Mouse (Mus musculus) hindbrain, embryonic 16.5 days (tissue): ENCODE results near the gene Hist2h3b. TPM values are rescaled to one million over a fixed set of nuclear protein-coding genes. Genes with fewer than 3 reads are reported as not detected.

Experiments used
- ATAC-seq: fragments of 200-750 bp; cut with Nextera tagmentation; 2 replicates; pipeline ENCODE4 v1.8.0; 2017; ENCODE audit warnings: moderate TSS enrichment, moderate library complexity
- H3K27ac ChIP-seq: fragments of 300-500 bp; sonication (generic); 2 replicates; pipeline ENCODE4 v1.5.1; 2014; ENCODE audit warnings: low read depth, mild to moderate bottlenecking, control low read depth, low read length, moderate library complexity
- H3K27me3 ChIP-seq: fragments of 300-500 bp; sonication (generic); replicated peaks from 2 replicates; pipeline ENCODE4 v1.6.1; 2014; ENCODE audit warnings: low read length; ENCODE audit not compliant: control insufficient read depth, insufficient read depth
- H3K36me3 ChIP-seq: fragments of 300-500 bp; sonication (generic); 2 replicates; pipeline ENCODE4 v1.6.1; 2014; ENCODE audit warnings: mild to moderate bottlenecking, low read length, moderate library complexity, mixed read lengths; ENCODE audit not compliant: control insufficient read depth, insufficient read depth
- H3K4me1 ChIP-seq: fragments of 300-500 bp; sonication (generic); 2 replicates; pipeline ENCODE4 v1.6.1; 2014; ENCODE audit warnings: low read depth, low read length; ENCODE audit not compliant: control insufficient read depth, insufficient read depth
- H3K4me2 ChIP-seq: fragments of 300-500 bp; sonication (generic); 2 replicates; pipeline ENCODE4 v1.6.1; 2014; ENCODE audit warnings: mild to moderate bottlenecking, low read length, control low read depth, moderate library complexity
- H3K4me3 ChIP-seq: fragments of 300-500 bp; sonication (generic); 2 replicates; pipeline ENCODE4 v1.5.1; 2014; ENCODE audit warnings: mild to moderate bottlenecking, low read length, control low read depth, moderate library complexity
- H3K9ac ChIP-seq: fragments of 300-500 bp; sonication (generic); 2 replicates; pipeline ENCODE4 v1.6.1; 2014; ENCODE audit warnings: low read depth, mild to moderate bottlenecking, control low read depth, low read length, moderate library complexity
- H3K9me3 ChIP-seq: fragments of 300-500 bp; sonication (generic); 2 replicates; pipeline ENCODE4 v1.6.1; 2014; ENCODE audit warnings: mild to moderate bottlenecking, low read length, moderate library complexity; ENCODE audit not compliant: control insufficient read depth
- WGBS: fragments of 180-500 bp; shearing (Covaris S2); extraction: QIAGEN DNeasy Blood & Tissue Kit; methylation state at CpG from one replicate; pipeline ENCODE4 v1.1.7; 2014; 5-methylcytosine and 5-hydroxymethylcytosine counted together
- polyA plus RNA-seq: library from polyadenylated mRNA; unstranded; fragments of >200 nt; fragmentation: Nextera tagmentation; extraction: Ambion mirVana; gene quantifications from 2 replicates; pipeline ENCODE4 v1.2.1, GENCODE M21; 2015

Hist2h3b gene
- polyA plus RNA-seq, 1 experiment from 2014 or later = 8.4 TPM

DNA sequence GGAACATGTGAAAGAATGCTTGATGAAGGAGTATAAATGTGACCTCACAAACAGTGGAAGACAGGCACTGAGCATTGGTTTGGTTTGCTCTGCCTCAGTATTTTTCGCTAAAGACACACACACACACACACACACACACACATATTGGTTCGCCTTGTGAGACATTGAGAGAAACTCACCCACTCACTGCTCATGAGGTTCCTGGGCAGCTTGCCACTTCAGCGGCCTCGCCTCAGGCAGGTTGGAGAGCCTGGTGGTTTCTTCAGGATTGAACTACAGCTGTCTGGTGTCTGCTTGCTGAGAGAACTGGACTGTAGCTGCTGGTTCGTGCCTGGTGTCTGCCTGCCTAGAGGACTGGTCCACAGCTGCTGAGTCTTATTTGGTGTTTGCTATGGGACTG lies 8.2 kb upstream of the Hist2h3b start:
- H3K4me3 ChIP-seq = no peak overlapping the region
- H3K4me2 ChIP-seq = no peak overlapping the region
- peaks cover 16% of the 10 kb centered on the region for H3K4me1 ChIP-seq
- no peaks in the 10 kb centered on the region for H3K27me3 ChIP-seq
- no peak for ATAC-seq
- no peak overlapping the region for H3K27ac ChIP-seq
- no peak overlapping the region for H3K9ac ChIP-seq
- no peaks in the 10 kb centered on the region for H3K9me3 ChIP-seq
- 91% methylated on average over 5 of the region's 5 CpGs for WGBS
- H3K36me3 ChIP-seq = no peaks in the 10 kb centered on the region

DNA sequence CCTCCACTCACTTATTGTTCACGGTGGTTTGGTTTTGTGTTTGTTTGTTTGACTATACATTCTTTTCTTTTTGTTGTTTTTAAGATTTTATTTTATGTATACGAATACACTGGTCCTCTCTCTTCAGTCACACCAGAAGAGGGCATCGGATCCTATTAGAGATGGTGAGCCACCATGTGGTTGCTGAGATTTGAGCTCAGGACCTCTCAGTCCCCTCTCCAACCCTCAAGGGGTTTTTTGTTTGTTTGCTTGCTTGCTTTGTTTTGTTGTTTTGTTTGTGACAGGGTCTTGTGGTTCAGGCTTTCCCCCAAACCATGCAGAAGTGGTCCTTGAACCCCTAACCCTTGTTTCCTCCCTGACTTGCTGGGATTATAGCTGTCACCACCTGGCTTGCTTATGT lies 6.8 kb upstream of the Hist2h3b start:
- no peaks in the 10 kb centered on the region for H3K9me3 ChIP-seq
- WGBS = 47% methylated on average over 3 of the region's 3 CpGs
- no peak for ATAC-seq

DNA sequence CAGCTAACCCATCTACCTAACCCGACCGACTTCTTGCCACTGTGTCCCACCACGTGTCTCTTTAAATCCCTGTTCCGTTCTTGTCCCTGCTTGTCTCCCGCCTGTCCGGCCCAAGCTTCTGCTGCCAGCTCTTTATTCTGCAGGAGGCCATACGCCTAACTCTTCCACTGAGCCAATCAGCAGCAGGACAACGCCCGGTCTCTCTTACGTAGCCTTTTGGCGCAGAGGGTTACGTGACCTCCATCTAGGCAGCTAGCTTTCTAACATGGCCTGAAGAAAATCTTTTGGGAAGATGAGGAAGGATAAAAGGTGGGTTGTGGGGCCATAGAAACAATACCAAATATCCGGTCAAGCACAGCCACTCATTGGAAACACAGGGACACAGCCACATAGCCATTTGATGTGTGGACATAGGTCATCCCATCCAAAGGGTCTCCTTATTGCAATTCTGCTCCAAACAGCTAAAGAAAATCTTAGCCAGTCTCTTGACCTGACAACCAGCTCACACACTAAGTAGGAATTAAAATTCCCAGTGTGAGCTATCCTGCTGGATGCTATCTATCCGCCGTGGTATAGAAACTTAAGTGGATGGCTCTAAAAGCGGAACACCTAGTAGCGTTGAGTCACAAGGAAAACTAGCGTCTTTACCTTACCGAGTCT lies 6.1 kb upstream of the Hist2h3b start:
- H3K36me3 ChIP-seq = no peaks in the 10 kb centered on the region
- H3K4me2 ChIP-seq = peak overlapping the region; percentile 84
- no peaks in the 10 kb centered on the region for H3K9me3 ChIP-seq
- WGBS = under 1% methylated on average over 19 of the region's 19 CpGs
- peak overlapping the region; percentile 97 for H3K27ac ChIP-seq
- H3K4me3 ChIP-seq = peak overlapping the region; percentile 65
- peak; percentile 83 for ATAC-seq
- peaks cover 16% of the 10 kb centered on the region for H3K4me1 ChIP-seq
- H3K27me3 ChIP-seq = no peaks in the 10 kb centered on the region
- H3K9ac ChIP-seq = peak overlapping the region; percentile 83

More for the DNA sequence above, 6.8 kb upstream of the Hist2h3b start:
- Histone ChIP-seq H3K9ac (peak overlapping the region; percentile 83), H3K27me3 (no peaks in the 10 kb centered on the region), H3K27ac (peak overlapping the region; percentile 97), H3K4me2 (peak overlapping the region; percentile 84), H3K4me1 (peaks cover 16% of the 10 kb centered on the region), H3K4me3 (peak overlapping the region; percentile 65), H3K36me3 (no peaks in the 10 kb centered on the region)

DNA sequence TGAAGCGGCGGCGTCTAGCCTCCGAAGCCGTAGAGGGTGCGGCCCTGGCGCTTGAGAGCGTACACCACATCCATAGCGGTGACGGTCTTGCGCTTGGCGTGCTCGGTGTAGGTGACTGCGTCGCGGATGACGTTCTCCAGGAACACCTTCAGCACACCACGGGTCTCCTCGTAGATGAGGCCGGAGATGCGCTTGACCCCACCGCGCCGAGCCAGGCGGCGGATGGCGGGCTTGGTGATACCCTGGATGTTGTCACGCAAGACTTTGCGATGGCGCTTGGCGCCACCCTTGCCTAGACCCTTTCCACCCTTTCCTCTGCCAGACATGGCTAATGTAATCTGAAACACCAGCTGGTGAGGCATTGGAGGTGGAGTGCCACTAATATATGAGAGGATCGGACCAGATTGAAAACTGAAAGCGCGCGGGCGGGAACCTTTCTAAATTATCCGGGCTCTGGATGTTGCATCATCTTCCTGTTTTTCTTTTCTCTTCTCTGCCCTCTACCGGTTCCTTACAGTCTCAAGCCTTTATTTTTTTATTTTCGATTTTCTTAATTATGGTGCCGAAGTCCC lies 5.4 kb upstream of the Hist2h3b start, which contains the start of gene Hist2h4:
TSS of gene Hist2h4 (minus strand) at position 333 of the 572 bp plus-strand sequence.
- peak within 1 kb of the TSS; percentile 83 for H3K9ac ChIP-seq

DNA sequence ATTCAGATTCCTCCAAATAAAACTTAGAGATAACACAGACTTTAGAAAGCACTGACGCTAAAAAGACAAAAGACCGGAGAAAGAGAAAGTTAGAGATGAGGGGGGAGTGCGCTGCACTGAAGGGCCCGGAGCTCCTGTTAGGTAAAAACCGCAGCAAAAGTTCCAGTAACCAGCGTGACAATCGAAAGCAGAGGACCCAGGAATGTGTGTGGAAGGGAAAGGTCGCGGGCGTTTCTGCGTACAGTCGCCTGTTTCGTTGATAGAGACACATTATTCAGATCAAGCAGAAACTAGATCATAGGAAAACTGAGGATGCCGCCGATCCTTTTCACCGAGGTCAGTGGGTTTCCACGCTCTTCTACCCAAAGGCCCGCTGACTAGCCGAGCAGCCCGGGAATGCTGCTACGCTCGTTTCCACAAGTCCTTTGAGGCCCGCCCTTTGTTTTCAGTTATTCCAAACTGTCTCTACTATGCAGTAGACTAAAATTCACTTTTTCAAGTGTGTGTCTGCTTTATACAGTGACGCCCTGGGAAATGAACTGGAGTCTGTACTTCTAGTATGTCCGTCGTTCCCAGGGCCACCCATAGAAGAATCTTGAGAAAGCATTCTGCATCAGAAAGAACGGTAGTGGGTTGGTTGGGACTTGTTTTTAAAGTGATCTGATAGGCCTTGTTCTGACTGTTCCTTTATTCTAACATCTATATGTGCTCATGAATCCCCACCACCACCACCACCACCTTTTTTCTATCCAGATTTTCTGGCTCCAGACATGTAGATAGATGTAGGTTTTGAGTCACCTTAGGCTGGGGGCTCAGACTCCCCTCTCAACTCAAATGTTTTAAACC lies 4.7 kb upstream of the Hist2h3b start:
- Histone ChIP-seq H3K27me3 (no peaks in the 10 kb centered on the region), H3K4me1 (peaks cover 21% of the 10 kb centered on the region), H3K9ac (peak overlapping the region; percentile 66), H3K27ac (peak overlapping the region; percentile 84), H3K4me3 (peak overlapping the region; percentile 65), H3K9me3 (no peaks in the 10 kb centered on the region), H3K36me3 (no peaks in the 10 kb centered on the region), H3K4me2 (peak overlapping the region; percentile 84)
- ATAC-seq = peak; percentile 32; the same call in 1 of the 2 replicates
- WGBS = 3% methylated on average over 27 of the region's 27 CpGs

More for the DNA sequence above, 5.4 kb upstream of the Hist2h3b start, which contains the start of gene Hist2h4:
- Histone ChIP-seq H3K9me3 (no peaks in the 10 kb centered on the region), H3K27me3 (no peaks in the 10 kb centered on the region), H3K4me1 (peaks cover 19% of the 10 kb centered on the region), H3K27ac (peak within 1 kb of the TSS; percentile 97), H3K4me2 (peak within 1 kb of the TSS; percentile 84), H3K36me3 (no peaks in the 10 kb centered on the region), H3K4me3 (peak within 1 kb of the TSS; percentile 65)
- under 1% methylated on average over 40 of the region's 40 CpGs for WGBS
- ATAC-seq = peak; percentile 93

DNA sequence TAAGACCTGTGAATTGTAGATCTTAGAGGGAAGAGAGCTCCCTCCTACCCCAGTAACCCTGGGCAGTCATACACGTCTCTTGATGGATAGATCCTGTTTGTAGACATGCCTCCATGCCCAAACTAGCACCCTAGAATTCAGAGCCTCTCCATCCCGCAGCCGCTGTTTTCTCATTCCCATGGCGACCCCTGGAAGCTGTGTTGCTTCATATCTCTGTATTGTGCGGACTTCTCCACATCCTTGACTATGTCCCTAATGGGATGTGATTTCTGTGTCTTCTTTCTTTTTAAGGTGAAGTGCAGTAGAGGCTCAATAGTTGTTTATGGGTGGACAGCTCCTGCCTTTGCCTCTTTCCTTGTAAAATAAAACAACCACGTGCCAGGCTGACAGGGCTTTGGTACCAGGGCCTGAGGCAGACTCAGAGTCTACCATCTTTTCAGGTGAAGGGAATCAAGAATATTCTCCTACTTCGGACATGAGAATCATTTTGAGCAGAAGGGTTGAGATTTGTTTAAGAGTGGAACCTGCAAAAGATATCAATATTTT lies 4.0 kb upstream of the Hist2h3b start:
- peaks cover 21% of the 10 kb centered on the region for H3K4me1 ChIP-seq
- 72% methylated on average over 7 of the region's 7 CpGs for WGBS
- no peaks in the 10 kb centered on the region for H3K9me3 ChIP-seq
- no peak overlapping the region for H3K4me3 ChIP-seq
- peak overlapping the region; percentile 84 for H3K27ac ChIP-seq
- H3K9ac ChIP-seq = peak overlapping the region; percentile 66
- H3K27me3 ChIP-seq = no peaks in the 10 kb centered on the region
- no peaks in the 10 kb centered on the region for H3K36me3 ChIP-seq
- no peak for ATAC-seq
- H3K4me2 ChIP-seq = peak overlapping the region; percentile 84

DNA sequence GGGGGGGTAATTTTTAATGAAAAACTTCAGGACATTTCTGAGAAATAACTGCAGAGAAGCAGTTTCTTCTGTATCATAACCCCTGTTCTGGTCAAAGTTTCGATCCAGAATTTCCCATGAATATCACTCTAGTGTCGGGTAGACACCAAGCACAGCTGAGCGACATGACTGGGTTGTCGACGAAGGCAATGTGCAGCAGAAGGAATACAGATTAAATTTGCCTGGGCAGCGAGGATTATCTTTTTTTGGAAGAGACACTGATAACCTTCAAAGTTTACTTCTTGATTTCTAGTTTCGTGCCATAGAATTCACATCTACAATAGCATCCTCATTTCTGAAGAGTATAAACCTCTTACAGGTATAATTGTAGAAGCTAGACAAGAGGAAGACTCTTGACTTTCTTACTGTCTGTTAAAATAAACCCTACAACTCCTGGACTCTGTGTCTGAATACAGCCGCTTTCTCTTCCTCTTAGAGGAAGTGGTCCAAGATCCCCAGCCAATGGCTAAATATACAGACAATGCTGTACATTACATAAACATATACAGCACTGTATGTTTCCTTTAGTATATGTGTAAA lies 2.2 kb upstream of the Hist2h3b start:
- Histone ChIP-seq H3K9me3 (no peaks in the 10 kb centered on the region), H3K4me1 (peaks cover 21% of the 10 kb centered on the region), H3K27ac (no peak overlapping the region), H3K36me3 (no peaks in the 10 kb centered on the region), H3K9ac (no peak overlapping the region), H3K27me3 (no peaks in the 10 kb centered on the region), H3K4me3 (no peak overlapping the region), H3K4me2 (no peak overlapping the region)
- WGBS = 93% methylated on average over 8 of the region's 8 CpGs
- ATAC-seq = no peak

DNA sequence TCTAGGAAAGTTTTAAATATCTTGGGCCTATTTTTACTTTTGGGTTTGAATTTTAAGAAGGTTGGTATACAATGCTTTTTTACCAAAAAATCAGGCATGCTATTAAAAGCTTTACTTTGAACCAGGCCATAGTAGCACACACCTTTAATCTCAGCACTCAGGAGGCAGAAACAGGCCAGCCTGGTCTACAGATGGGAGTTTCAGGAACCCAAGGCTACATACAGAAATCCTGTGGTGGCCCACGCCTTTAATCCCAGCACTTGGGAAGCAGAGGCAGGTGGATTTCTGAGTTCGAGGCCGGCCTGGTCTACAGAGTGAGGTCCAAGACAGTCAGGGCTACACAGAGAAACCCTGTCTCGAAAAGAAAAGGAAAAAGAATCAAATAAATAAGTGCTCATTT lies 913 bp upstream of the Hist2h3b start:
- no peak for ATAC-seq
- H3K36me3 ChIP-seq = no peaks in the 10 kb centered on the region
- no peak overlapping the region for H3K9ac ChIP-seq
- 83% methylated on average over 4 of the region's 4 CpGs for WGBS
- peak overlapping the region; percentile 18; the same call in 1 of the 2 replicates for H3K27ac ChIP-seq
- no peaks in the 10 kb centered on the region for H3K27me3 ChIP-seq
- peaks cover 12% of the 10 kb centered on the region for H3K4me1 ChIP-seq
- H3K4me2 ChIP-seq = no peak overlapping the region; the same call in 1 of the 2 replicates
- H3K4me3 ChIP-seq = no peak overlapping the region
- H3K9me3 ChIP-seq = no peaks in the 10 kb centered on the region
